Mouse (Mus musculus): Measurements from ENCODE around the gene Fam168a. TPM values are rescaled to one million over a fixed set of nuclear protein-coding genes. Genes with fewer than 3 reads are reported as not detected.

Fam168a gene
- 64.9 and 95.1 TPM in 2 replicates for polyA plus RNA-seq (2012; rRNA removed; ENCODE audit: low replicate concordance)

DNA sequence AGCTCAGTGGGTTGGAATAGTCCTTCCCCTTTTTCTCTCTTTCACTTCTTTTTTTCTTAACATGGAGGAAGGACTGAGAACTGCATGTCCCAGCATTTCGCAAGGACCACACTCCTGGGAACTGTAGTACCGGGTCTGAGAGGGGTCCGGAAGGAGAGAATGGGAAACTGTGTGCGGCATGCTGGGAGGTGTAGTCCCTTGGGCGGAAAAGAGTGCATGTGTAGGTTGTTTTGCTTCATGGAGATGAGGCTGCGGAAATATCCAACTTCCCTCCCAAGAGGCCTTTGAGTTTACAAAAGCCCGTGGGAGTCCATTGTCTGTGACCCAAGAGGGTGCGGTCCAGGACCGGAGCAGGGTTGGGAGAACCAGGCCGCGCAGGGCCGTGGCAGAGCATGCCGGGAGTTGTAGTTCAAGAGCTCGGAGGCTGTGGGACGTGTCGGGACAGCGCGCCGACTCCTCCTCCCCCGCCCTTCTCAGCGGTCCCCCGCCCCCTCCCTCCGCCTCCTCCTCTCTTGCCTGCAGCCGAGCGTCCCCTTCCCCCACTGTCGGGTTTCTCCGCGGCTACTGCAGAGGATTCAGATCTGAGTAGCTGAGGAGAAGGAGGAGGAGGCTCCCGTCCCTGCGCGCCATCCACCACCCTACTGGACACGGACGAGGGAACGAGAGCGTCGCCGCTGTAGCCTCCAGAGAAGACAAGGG is at the start of gene Fam168a:
TSS of gene Fam168a (plus strand) at position 493 of the 699 bp plus-strand sequence.

DNA sequence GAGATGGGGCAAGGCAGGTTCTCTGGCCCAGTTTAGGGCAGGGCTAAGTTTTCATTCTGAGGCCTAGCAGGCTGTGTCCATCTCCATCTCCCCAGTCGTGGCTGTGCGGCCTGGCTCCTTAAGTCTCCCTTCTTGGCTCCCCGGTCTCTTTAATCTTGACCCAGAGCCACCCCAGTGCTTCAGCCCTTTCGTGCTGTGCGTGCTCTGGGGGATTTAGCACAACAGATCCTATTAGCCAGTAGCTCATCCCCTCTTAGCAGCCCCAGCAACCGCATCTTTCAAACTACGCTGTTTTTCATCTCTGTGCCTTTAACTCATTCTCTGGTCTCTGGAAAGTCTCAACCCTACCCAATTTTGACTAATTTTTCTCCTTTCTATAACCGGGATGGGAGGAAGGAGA is 44.2 kb upstream of the Fam168a start, which contains the start of gene Plekhb1:
TSS of gene Plekhb1 (minus strand) at position 184 of the 400 bp plus-strand sequence.

DNA sequence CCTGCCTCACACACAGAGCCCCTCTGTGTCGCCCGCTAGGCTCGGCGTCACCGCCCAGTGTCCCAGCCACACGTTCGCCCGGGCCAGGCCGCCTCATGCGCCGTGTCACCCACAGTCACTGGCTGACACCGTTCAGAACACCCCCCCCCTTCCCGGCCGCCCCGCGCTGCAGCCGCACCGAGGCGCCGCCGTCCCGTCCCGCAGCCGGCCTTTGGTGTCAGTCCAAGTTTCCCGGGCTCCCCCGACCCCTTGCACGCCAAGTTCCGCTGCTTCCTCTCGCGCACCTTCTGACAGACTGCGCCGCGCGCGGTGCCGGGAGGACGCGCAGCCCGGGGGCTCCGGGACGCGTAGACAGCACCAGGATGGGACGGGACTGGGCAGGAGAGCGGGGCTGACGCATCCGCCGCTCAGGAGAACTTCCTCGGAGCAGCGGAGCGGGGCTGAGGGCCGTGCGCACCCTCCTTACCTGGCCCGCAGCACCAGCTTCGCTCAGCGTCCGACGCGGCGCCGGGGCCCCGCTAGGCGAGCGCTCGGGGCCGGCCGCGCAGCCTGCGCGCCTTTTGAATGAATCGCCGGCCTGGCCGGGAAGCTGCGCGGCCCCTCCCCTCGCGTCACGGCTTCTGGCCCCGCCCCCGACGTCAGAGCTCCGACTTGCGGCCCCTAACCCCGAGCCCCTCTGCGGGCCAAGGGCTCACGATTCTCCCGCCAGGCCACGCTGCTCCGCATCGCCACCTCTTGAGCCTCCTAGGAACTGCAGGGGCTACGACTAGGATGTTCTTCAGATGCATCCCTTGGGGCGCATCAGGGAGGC is 156.6 kb downstream of the Fam168a start, which contains the start of gene Relt:
TSS of gene Relt (minus strand) at position 619 of the 811 bp plus-strand sequence.

Other genes with a start within 250 kb of the Fam168a start
- 23.2 and 53.9 TPM in 2 replicates for gene Ucp3, start 233.6 kb upstream of the Fam168a start, polyA plus RNA-seq (2012; rRNA removed; ENCODE audit: low replicate concordance)
- gene Ucp2, start 213.3 kb upstream of the Fam168a start, polyA plus RNA-seq (2012; rRNA removed; ENCODE audit: low replicate concordance), result 381 and 533 TPM in 2 replicates
- 1.5 and 8.5 TPM in 2 replicates for gene Dnajb13, start 191.7 kb upstream of the Fam168a start, polyA plus RNA-seq (2012; rRNA removed; ENCODE audit: low replicate concordance)
- gene Coa4, start 169.6 kb upstream of the Fam168a start, polyA plus RNA-seq (2012; rRNA removed; ENCODE audit: low replicate concordance), result 12.3 and 13.0 TPM in 2 replicates
- 22.1 and 30.5 TPM in 2 replicates for gene Rab6a, start 99.2 kb upstream of the Fam168a start, polyA plus RNA-seq (2012; rRNA removed; ENCODE audit: low replicate concordance)
- gene Mrpl48, start 98.3 kb upstream of the Fam168a start, polyA plus RNA-seq (2012; rRNA removed; ENCODE audit: low replicate concordance), result 16.5 and 26.0 TPM in 2 replicates
- gene Plekhb1, start 44.2 kb upstream of the Fam168a start, polyA plus RNA-seq (2012; rRNA removed; ENCODE audit: low replicate concordance), result 12.7 and 13.9 TPM in 2 replicates
- 4.8 and 14.1 TPM in 2 replicates for gene Relt, start 156.8 kb downstream of the Fam168a start, polyA plus RNA-seq (2012; rRNA removed; ENCODE audit: low replicate concordance)
- 16.7 and 63.3 TPM in 2 replicates for gene Arhgef17, start 225.5 kb downstream of the Fam168a start, polyA plus RNA-seq (2012; rRNA removed; ENCODE audit: low replicate concordance)

All from subcutaneous adipose tissue, adult 2 months (tissue).